Mouse (Mus musculus): Measurements from ENCODE around the gene Utp11.

GRCm38 (mm10) chr4:124736952-124737351 is 43.6 kb upstream of the Utp11 start:
- no peak for TF ChIP-seq CTCF (IDR thresholded peaks at IDR 0.05; ENCODE audit: extremely low read depth, insufficient read length, insufficient replicate concordance, low read depth, low read length)
- TF ChIP-seq POLR2A (IDR thresholded peaks at IDR 0.05; ENCODE audit: low read depth, low read length) = no peak
